Mouse (Mus musculus): ENCODE results near the gene Dyrk2. TPM values are rescaled to one million over a fixed set of nuclear protein-coding genes. Genes with fewer than 3 reads are reported as not detected.

The Dyrk2 gene
- polyA plus RNA-seq, 1 experiment, result 22.5 TPM

DNA sequence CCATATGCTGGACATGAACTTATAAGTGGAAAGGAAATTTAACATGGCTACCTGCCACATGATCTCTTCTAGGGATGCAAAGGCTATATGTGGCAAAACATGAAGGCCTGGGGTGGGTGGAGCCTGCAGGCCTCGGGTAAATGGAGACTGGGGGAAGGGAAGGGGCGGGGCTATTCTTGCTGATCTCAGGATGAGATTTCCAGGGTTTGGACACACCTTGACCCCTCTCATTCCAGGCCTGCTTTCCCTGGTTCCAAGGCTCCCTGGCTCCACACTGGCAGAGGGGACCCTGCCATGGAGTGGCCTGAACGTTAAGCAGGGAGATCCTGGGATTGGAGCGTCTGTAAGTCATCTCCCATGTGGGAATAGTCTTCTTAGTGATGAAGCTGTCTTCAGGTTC is 21.5 kb downstream of the Dyrk2 start:
- DNase-seq (ENCODE audit: extremely low spot score in 1 of 2, low spot score in 1 of 2), result no peak

DNA sequence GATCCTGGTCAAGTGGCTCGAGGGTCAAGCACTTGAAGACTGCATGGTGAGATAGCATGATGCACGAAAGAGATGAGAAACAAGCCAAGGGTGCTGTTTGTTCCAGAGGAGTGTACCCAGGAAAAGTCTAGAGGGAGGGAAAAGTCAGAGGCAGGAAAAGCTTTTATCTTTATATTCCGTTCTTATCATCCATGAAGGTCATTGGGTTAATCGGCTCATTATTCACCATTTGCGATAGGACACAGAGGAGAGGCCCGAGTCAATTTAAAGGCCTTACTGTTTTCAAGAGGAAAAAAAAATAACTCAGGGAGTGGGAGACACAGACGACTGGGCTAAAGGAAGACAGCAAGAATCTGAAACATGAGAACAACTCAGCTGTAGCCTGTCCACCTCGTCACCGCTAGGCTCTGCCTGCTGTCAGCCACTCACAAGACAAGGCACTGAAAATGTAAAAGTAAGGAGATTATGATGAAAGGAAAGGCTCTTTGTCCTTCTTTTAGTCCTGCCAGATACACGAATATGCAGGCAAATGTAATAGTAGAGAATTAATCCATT is 22.9 kb downstream of the Dyrk2 start:
- no peak for DNase-seq (ENCODE audit: extremely low spot score in 1 of 2, low spot score in 1 of 2)

DNA sequence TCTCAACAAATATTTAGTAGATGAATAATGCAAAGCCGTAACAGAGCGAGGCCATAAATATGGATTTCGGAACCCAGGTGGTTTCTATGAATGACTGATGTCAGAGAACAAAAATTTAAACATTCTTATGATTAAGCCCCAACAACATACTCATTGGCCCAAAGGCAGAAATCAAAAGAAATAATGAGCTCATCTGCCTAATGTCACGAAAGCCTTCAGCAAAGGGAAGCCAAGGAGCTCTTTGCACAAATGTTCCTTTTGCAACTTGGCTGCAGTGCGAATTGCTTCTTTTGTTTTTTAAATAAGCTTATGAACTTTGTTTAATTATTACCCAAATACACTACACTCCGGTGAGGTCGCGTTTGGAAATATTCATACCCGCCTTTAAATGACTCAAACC is 29.4 kb downstream of the Dyrk2 start:
- DNase-seq (ENCODE audit: extremely low spot score in 1 of 2, low spot score in 1 of 2), result no peak

DNA sequence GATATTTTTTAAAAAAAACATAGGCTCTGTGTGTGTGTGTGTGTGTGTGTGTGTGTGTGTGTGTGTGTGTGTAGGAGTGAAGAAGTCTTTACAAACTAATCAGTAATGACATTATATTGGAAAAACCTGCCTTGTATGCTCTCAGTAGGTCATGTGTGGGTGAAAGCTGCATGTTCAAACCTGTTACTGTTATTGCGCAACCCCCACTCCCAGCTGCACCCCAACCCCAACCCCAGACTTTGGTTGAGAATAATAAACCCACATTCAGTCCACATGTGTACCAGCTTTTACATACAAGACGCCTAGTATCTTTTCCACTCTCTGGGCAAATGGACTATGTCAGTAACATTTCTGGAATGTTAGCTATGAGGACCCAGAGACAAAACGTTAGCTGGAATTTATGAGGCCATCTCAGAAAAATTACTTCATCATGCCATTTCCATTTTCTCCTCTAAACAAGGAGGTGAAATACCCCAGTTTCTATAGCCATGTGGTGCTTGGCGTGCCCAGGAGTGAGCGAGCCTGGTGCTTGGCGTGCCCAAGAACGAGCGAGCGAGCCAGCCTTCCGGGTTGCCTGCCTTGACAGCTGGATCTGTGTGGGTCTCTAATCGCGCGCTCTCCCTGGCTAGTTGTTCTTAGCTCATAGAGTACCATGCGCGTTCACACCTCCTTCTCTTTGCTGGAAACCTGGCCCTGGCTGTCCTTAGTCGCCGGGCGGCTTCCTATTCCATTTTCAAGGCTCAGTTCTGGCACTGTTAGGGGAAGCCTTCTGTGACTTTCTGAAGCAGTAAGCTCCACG is 30.5 kb downstream of the Dyrk2 start:
- DNase-seq (ENCODE audit: extremely low spot score in 1 of 2, low spot score in 1 of 2), result no peak

DNA sequence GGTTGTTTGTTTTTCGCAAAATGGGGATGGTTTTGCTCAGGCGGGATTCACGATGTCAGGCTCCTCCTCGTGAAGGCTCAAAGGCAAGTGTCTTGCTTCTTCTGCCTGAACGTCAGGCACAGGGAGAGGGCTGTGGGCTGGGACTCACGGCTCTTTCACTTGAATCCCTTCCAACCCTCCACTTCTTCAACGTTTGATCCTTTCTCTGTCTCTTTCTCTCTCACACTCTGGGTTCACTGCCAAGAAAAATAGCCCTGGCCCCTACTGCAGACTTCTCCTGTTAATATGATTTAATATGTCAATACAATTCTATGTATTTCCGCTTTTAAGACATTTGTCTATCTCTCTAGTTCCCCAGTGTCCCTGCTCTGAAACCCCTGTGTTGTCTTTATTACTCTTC is 32.4 kb downstream of the Dyrk2 start:
- no peak for DNase-seq (ENCODE audit: extremely low spot score in 1 of 2, low spot score in 1 of 2)

DNA sequence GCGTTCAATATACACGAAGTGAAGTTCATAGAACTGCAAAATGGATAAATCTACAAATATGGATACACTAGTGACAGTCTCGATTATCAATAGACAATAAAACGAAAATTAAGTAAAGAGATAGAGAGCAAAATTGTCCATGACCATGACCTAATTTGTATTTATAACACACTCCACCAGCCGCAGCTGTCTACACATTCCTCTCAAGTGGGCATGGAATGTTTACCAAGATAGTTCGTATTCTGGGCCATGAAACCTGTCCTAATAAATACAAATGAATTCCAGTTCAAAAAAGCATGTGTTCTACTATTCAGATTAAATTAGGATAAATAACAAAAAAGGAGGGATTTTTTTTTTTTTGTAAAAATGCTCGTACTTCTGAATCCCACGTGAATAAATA is 38.8 kb downstream of the Dyrk2 start:
- no peak for DNase-seq (ENCODE audit: extremely low spot score in 1 of 2, low spot score in 1 of 2)

DNA sequence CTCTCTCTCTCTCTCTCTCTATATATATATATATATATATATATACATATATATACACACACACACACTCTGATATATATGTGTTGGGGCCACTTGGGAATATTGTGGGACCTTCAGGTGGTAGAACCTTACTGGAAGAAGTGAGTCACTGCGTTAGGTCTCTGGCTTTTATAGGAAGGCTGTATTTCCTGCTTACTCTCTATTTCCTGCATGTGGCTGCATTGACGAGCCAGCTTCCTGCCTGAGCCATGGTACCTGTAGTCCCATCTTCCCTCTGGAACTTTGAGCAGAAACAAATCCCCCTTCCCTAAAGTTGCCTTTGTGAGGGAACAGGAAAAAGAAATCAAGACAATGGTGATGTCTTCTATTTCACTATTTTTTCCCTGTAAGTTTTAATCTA is 40.4 kb downstream of the Dyrk2 start:
- no peak for DNase-seq (ENCODE audit: extremely low spot score in 1 of 2, low spot score in 1 of 2)

DNA sequence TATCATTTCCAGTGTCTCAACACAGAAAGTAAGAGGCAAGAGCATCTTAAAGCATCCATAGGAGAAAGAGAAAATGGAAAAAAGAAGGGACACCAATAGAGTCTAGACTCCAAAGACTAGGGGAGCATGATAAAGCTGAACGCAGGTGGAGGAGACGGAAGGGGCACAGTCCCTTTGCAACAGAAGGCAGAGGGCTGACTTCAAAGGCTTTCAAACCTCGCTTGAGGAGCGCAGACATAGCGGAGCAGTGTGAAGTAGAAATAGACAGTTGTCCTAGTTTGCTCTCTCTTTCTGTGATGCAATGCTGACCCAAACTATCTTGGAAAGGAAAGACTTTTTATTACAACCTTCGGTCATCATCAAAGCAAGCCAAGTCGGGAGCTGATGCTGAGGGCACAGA is 42.9 kb downstream of the Dyrk2 start:
- no peak for DNase-seq (ENCODE audit: extremely low spot score in 1 of 2, low spot score in 1 of 2)

DNA sequence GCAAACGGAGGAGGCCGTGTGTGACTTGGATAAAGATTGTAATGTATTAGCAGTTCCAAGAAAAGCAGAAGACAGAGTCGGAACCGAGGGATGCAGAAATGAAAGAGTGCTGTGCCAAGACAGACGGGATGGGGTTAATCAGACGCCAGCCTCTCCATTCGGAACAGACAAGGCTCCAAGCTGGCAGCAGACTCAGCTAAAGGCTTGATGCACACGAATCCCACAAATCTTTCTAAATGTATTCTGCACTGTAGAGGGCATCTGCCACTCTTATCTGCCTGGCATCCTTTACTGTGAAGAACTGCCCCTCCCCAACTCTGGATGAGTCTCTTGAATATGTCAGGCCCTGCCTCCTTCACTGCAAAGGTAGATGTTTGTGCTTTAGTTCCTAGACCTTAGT is 45.2 kb downstream of the Dyrk2 start:
- DNase-seq (ENCODE audit: extremely low spot score in 1 of 2, low spot score in 1 of 2), result no peak

DNA sequence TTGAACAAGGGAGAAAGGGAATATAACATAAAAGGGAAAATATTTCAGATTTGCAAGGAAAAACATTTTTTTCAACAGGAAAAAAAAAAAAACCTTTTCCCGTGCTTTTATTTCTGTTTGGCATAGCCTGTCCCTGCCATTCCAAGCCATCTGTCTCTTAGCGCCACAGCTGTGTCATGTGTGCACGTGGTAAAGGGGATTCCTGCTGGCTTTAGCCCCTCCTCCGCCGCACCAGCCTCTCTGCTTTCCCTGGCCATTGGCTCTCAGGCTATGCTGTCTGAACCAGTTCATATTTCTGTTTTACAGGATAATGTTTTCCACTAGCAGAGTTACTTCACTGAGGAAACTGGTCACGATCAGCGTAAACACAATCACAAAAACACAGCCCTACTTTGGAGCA is 49.1 kb downstream of the Dyrk2 start:
- peak in 1 of 2 experiments; percentile 59 for DNase-seq (ENCODE audit: extremely low spot score in 1 of 2, low spot score in 1 of 2)

DNA sequence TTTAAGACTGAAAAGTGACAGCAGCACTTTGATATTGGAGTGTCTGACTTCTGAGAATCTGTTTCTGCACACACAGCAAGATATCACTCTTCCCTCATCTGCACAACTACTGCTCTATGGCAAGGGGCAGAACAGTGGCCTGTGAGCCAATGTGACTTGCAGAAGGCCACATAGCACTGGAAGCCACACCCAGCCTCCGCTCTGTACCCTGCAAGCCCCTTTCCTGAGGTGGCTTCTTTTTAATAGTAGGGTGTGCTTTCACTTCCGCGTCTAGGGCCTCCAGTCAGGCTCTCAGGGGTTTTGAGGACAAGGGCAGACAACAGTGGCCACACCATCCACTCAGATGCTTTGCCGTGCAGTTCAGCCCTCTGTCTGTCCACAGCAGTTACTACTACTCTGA is 50.2 kb downstream of the Dyrk2 start:
- no peak for DNase-seq (ENCODE audit: extremely low spot score in 1 of 2, low spot score in 1 of 2)

DNA sequence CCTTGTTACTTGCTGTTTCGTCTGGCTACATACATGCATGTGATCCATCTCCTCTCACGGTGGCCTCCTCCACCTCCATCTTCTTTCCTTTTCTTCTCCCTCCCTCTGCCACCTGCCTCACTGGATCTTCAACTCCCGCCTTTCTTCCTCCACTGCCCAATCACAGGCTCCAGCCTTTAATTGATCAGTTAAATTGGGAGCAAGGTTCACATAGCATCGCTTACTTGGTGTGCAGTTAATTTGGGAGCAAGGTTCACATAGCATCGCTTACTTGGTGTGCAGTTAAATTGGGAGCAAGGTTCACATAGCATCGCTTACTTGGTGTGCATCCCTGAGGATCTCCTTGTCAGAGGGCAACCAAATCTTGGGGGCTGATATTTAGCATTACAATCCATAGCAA is 52.9 kb downstream of the Dyrk2 start:
- no peak for DNase-seq (ENCODE audit: extremely low spot score in 1 of 2, low spot score in 1 of 2)

DNA sequence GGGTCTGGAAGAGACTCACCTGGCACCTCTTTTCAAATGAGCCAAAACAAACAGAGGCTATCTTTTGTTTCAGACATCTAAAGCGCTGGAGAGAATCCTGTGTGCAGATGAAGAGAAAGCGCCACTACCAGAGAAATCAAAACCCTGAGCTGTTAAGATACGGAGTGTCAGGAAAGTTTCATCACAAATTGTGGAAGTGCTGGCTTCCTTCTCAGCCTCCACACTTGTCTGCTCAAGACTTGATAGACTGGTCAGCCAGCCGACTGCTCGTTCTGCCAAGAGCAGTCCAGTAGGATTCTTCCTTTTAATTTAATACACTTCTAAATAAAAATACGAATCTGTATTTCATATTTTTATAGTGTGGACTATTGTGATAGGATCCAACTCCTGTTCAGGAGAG is 58.1 kb downstream of the Dyrk2 start:
- DNase-seq (ENCODE audit: extremely low spot score in 1 of 2, low spot score in 1 of 2), result no peak

DNA sequence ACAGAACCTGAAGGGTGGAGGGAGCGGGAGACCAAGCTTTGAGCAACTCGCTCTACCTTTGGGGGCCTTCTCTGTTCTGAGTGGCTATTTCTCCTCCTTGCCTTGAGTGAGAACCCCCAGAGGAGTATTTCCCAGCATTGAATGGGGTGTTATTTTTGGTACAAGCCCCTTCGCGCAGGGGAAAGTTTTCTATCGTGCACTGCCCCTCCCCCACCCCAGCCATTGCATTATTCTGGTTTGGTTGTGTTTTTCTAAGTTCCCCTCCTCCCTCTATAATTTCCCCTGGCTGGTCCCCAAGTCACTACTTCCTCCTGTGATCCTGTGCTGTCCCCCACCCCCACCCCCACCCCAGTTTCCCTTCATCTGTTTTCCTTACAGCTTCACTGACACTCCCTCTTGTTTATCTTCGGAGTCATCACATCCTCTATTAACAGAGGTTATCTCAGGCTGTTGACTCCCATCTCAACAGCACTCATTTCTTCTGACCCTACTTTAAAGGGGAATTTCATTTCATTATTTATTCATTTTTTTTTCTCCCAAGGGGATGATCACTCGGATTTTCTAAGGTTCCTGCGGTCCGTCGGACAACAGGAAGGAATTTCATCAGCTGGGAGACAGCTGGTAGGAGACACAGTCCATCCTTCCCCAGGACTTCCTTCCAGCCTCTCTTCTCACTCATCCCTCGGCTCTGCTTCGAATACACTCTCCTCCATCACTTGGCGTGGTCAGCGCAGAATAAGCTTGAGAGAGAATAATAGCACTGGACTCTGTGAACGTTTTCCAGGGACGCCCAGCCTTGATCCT is 58.9 kb downstream of the Dyrk2 start:
- DNase-seq (ENCODE audit: extremely low spot score in 1 of 2, low spot score in 1 of 2), result no peak

Measured in frontal cortex, adult 2 months (tissue).